ENCODE assay signal across 23 mouse cellular contexts in the genomic region with DNA sequence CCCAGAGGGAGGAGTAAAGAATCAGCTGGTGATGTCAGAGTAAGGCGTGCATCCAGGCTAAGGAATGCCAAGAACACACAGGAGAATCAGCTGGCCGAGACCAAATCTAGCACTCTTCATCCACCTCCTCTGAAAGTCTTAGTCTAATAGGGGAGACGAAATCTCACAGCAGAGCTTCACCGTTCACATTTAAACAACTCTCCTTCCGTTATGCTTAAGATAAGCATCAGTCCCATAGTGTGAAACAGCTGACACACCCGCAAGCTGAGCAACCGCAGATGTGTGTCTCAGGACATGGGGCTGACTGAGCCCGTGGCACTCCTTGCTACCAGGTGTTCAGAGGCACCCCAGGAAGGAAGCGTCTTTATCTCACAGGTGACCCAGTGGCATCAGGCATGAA. TPM values are rescaled to one million over a fixed set of nuclear protein-coding genes. Genes with fewer than 3 reads are reported as not detected.
DNase-seq lines count a peak whose midpoint lies in the region; ATAC-seq lines count a peak whose summit lies in the region.
"Had no signal": no experiment of that assay in that cellular context is flagged by ENCODE, and none has a peak within 500 bp of the region (broad histone marks: within the 10 kb centered on the region; RNA-seq: fewer than 3 reads in every experiment).

No protein-coding gene starts in this region.

- 86% methylated on average over 9 of the region's 9 CpGs for WGBS in hindbrain, embryonic 13.5 days
- 89% methylated on average over 9 of the region's 9 CpGs for WGBS in hindbrain, embryonic 10.5 days

- peaks cover 55% of the 10 kb centered on the region for H3K36me3 ChIP-seq in hindbrain, embryonic 13.5 days
- H3K36me3 ChIP-seq in hindbrain, embryonic 10.5 days = peaks cover 26% of the 10 kb centered on the region
- H3K36me3 ChIP-seq: limb, embryonic 15.5 days had no signal

- H3K9me3 ChIP-seq in hindbrain, embryonic 13.5 days = no peaks in the 10 kb centered on the region
- H3K9me3 ChIP-seq in hindbrain, embryonic 10.5 days = 0 out of 2 replicates have a peak, but pooled peaks cover 3% of the 10 kb centered on the region
- H3K9me3 ChIP-seq: forebrain, embryonic 13.5 days; limb, embryonic 15.5 days; neural tube, embryonic 12.5 days had no signal

- no peak for ATAC-seq in hindbrain, embryonic 13.5 days (ENCODE audit: low FRiP score)
- ATAC-seq: forebrain, embryonic 13.5 days; Patski had no signal

- H3K4me3 ChIP-seq in hindbrain, embryonic 13.5 days = no peak overlapping the region
- no peak overlapping the region for H3K4me3 ChIP-seq in hindbrain, embryonic 10.5 days
- H3K4me3 ChIP-seq: forebrain, embryonic 13.5 days; limb, embryonic 15.5 days; neural tube, embryonic 12.5 days had no signal

- H3K27me3 ChIP-seq in hindbrain, embryonic 13.5 days = no peaks in the 10 kb centered on the region
- H3K27me3 ChIP-seq in hindbrain, embryonic 10.5 days (ENCODE audit: insufficient read depth, poor library complexity, severe bottlenecking) = no peaks in the 10 kb centered on the region
- H3K27me3 ChIP-seq: CH12.LX; forebrain, embryonic 13.5 days; limb, embryonic 15.5 days; neural tube, embryonic 12.5 days; Patski had no signal

- peak overlapping the region; percentile 1; the same call in 1 of the 2 replicates for H3K27ac ChIP-seq in hindbrain, embryonic 13.5 days
- H3K27ac ChIP-seq in hindbrain, embryonic 10.5 days = no peak overlapping the region
- H3K27ac ChIP-seq: forebrain, embryonic 13.5 days; limb, embryonic 15.5 days; neural tube, embryonic 12.5 days had no signal

- H3K4me1 ChIP-seq in hindbrain, embryonic 13.5 days (replicated peaks) = 0 out of 2 replicates have a peak, but pooled peaks cover 3% of the 10 kb centered on the region
- peaks cover 10% of the 10 kb centered on the region for H3K4me1 ChIP-seq in hindbrain, embryonic 10.5 days (replicated peaks)
- H3K4me1 ChIP-seq: forebrain, embryonic 13.5 days; neural tube, embryonic 12.5 days had no signal

- no peak overlapping the region for H3K4me2 ChIP-seq in hindbrain, embryonic 13.5 days
- H3K4me2 ChIP-seq: forebrain, embryonic 13.5 days; limb, embryonic 15.5 days; neural tube, embryonic 12.5 days had no signal

- DNase-seq in hindbrain, embryonic 10.5 days (ENCODE audit: low spot score) = no peak
- DNase-seq in R1 (ENCODE audit: low read depth, low spot score) = peak; percentile 74
- DNase-seq in skeletal muscle tissue, adult 2 months (ENCODE audit: low read depth, low spot score) = peak; percentile 18
- peak; percentile 63 for DNase-seq in thymus, postnatal 4 days
- DNase-seq in adrenal gland, adult 2 months = no peak
- DNase-seq in right cerebral cortex, postnatal 4 days = no peak
- DNase-seq: cerebellum, postnatal 14 days; embryo, embryonic 11 days; layer of hippocampus, postnatal 36 days had no signal

- no peak overlapping the region; the same call in 1 of the 2 replicates for H3K9ac ChIP-seq in hindbrain, embryonic 13.5 days
- H3K9ac ChIP-seq: forebrain, embryonic 13.5 days; limb, embryonic 15.5 days; neural tube, embryonic 12.5 days had no signal

RNA-seq across cellular contexts. Expression of a gene that starts 14.2 kb away (rescaled TPM):
- 48.7 and 51.8 TPM in 2 replicates for polyA plus RNA-seq in hindbrain, embryonic 13.5 days (2015; fragmentation: Nextera tagmentation; extraction: Ambion mirVana)
- polyA plus RNA-seq in hindbrain, embryonic 10.5 days (2016; fragmentation: Nextera tagmentation; extraction: Ambion mirVana) = 12.8 and 14.3 TPM in 2 replicates
- total RNA-seq in adrenal gland, adult 2 months (2021) = 1 to 10 TPM in 1 of 2 experiments, under 1 TPM in 1; 0.75 to 3.1 TPM
- polyA plus RNA-seq in adrenal gland, adult 2 months (2012; rRNA removed) = 0.94 and 2.3 TPM in 2 replicates

RNA-seq across cellular contexts. Expression of a gene that starts 47.3 kb away (rescaled TPM):
- polyA plus RNA-seq in hindbrain, embryonic 13.5 days (2015; fragmentation: Nextera tagmentation; extraction: Ambion mirVana) = 14.7 and 16.1 TPM in 2 replicates
- polyA plus RNA-seq in hindbrain, embryonic 10.5 days (2016; fragmentation: Nextera tagmentation; extraction: Ambion mirVana) = 1.9 TPM in 2 replicates
- total RNA-seq in adrenal gland, adult 2 months (2021) = 1 to 10 TPM; 4.6 to 7.1 TPM
- 2.9 TPM in 2 replicates for polyA plus RNA-seq in adrenal gland, adult 2 months (2012; rRNA removed)
- total RNA-seq: CH12.LX had no signal

RNA-seq across cellular contexts. Expression of a gene that starts 55.2 kb away (rescaled TPM):
- polyA plus RNA-seq in hindbrain, embryonic 13.5 days (2015; fragmentation: Nextera tagmentation; extraction: Ambion mirVana) = 1.1 and 2.2 TPM in 2 replicates
- polyA plus RNA-seq in hindbrain, embryonic 10.5 days (2016; fragmentation: Nextera tagmentation; extraction: Ambion mirVana) = 0.40 and 0.92 TPM in 2 replicates
- total RNA-seq in adrenal gland, adult 2 months (2021) = not detected
- polyA plus RNA-seq in adrenal gland, adult 2 months (2012; rRNA removed) = not detected in 2 replicates
- total RNA-seq: adrenal gland, adult 18-20 months; CH12.LX; heart, adult 18-20 months; hematopoietic stem cell, adult 5-6 weeks; layer of hippocampus, postnatal 36 days; left cerebral cortex, postnatal 25 days; megakaryocyte-erythroid progenitor cell, adult 5-6 weeks had no signal
- polyA plus RNA-seq: forebrain, embryonic 13.5 days; intestine, embryonic 14.5 days; kidney, embryonic 16.5 days; limb, embryonic 15.5 days; liver, embryonic 16.5 days; Patski had no signal

Comparison
In these comparisons a context has a peak if more than half of its experiments do, and no peak if none do; other contexts are left out.
1. DNase-seq: peak in R1 (single experiment), skeletal muscle tissue, adult 2 months (single experiment) and thymus, postnatal 4 days (single experiment); none in hindbrain, embryonic 10.5 days (single experiment), adrenal gland, adult 2 months (single experiment) and right cerebral cortex, postnatal 4 days (single experiment).